8 mouse cellular contexts compared by ENCODE assay signal in the genomic region with DNA sequence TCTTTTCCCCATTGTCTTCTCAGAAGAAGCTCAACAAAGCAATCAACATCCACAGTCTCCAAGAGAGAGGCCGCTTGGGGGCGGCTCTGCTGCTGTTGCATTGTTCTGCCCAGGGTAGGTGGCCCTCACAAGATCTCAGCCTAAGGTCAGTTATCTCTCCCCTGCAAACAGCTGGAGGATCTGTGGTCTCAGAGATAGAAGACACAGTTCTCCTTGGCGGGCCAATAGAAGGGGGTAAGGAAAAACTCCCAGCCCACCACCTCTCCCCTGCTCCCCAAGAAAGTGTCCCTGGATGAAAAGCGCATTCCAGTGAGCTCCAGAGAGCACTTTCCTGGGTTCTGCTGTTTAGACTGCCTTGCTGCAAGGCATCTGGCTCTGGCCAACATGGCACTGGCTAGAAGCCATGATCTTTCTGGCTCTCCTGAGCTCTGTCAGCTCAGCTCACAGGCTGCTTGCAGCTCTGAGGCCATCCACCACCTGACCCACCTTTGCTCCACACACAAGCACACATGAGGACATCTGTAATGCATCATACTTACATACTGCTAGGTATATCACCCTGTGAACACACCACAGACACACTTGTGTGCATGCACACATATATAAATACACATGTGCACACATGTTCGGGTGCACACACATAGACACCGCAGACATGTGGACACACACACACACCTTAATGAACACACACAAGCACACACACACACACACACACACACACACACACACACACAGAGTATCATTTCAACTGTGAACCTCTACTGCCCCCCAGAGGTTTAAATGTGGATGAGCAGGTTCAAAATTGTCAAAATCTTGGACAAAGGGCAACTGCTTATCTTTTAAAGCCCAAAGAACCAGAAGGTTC.
A peak's percentile ranks its signal among the peaks of the same experiment; 100 is the strongest.
DNase-seq lines count a peak whose midpoint lies in the region; ATAC-seq and TF ChIP-seq lines count a peak whose summit lies in the region.

No protein-coding gene starts in this region.

- no peaks in the 10 kb centered on the region for H3K36me3 ChIP-seq in spleen, adult 2 months (ENCODE audit: control insufficient read depth, insufficient read depth, low read length)
- H3K36me3 ChIP-seq in hindbrain, postnatal 0 days (ENCODE audit: insufficient read depth, low read length), result no peaks in the 10 kb centered on the region
- H3K36me3 ChIP-seq in limb, embryonic 10.5 days, result no peaks in the 10 kb centered on the region
- H3K36me3 ChIP-seq in midbrain, embryonic 13.5 days, result no peaks in the 10 kb centered on the region

- H3K27ac ChIP-seq in spleen, adult 2 months (ENCODE audit: insufficient read depth, low read length), result no peak overlapping the region
- H3K27ac ChIP-seq in gastrocnemius, adult 2 months, result peak overlapping the region; percentile 54
- no peak overlapping the region for H3K27ac ChIP-seq in hindbrain, postnatal 0 days
- peak overlapping the region; percentile 46; the same call in 1 of the 2 replicates for H3K27ac ChIP-seq in limb, embryonic 10.5 days
- H3K27ac ChIP-seq in midbrain, embryonic 13.5 days, result 0 out of 2 replicates have a peak overlapping the region, but pooled peaks have one; percentile 6

- no peaks in the 10 kb centered on the region for H3K9me3 ChIP-seq in hindbrain, postnatal 0 days (ENCODE audit: low read length)
- no peaks in the 10 kb centered on the region for H3K9me3 ChIP-seq in limb, embryonic 10.5 days (replicated peaks)
- no peaks in the 10 kb centered on the region for H3K9me3 ChIP-seq in midbrain, embryonic 13.5 days

- DNase-seq in spleen, adult 2 months (ENCODE audit: low read depth in 1 of 2, low spot score in 2 of 2), result peak in 1 of 2 experiments; percentile 17
- no peak for DNase-seq in spleen, postnatal 14 days (ENCODE audit: low spot score in 2 of 2)
- peak; percentile 37 for DNase-seq in cerebellum, adult 8-10 months
- DNase-seq in gastrocnemius, adult 2 months, result peak; percentile 82
- peak; percentile 74 for DNase-seq in hindbrain, postnatal 0 days (ENCODE audit: low spot score)
- peak; percentile 40 for DNase-seq in limb, embryonic 10.5 days (ENCODE audit: low spot score)
- DNase-seq in thymus, postnatal 25 days, result peak; percentile 28

- no peaks in the 10 kb centered on the region for H3K27me3 ChIP-seq in spleen, adult 2 months (ENCODE audit: control insufficient read depth, insufficient read depth, low read length)
- H3K27me3 ChIP-seq in hindbrain, postnatal 0 days (ENCODE audit: insufficient read depth, low read length), result no peaks in the 10 kb centered on the region
- no peaks in the 10 kb centered on the region for H3K27me3 ChIP-seq in limb, embryonic 10.5 days (ENCODE audit: low read depth, poor library complexity, severe bottlenecking)
- H3K27me3 ChIP-seq in midbrain, embryonic 13.5 days, result peaks cover 48% of the 10 kb centered on the region

- H3K9ac ChIP-seq in hindbrain, postnatal 0 days (replicated peaks; ENCODE audit: low read length), result no peak overlapping the region
- H3K9ac ChIP-seq in midbrain, embryonic 13.5 days (replicated peaks), result no peak overlapping the region

- ATAC-seq in hindbrain, postnatal 0 days, result peak; percentile 76; the same call in 1 of the 2 replicates
- peak; percentile 70 for ATAC-seq in midbrain, embryonic 13.5 days

- TF ChIP-seq POLR2A in spleen, adult 2 months (IDR thresholded peaks at IDR 0.05; ENCODE audit: low read depth, low read length), result no peak

- H3K4me3 ChIP-seq in spleen, adult 2 months (ENCODE audit: extremely low read depth, insufficient read depth, insufficient read length), result no peak overlapping the region
- H3K4me3 ChIP-seq in gastrocnemius, adult 2 months, result no peak overlapping the region
- H3K4me3 ChIP-seq in hindbrain, postnatal 0 days (ENCODE audit: low read length), result no peak overlapping the region
- H3K4me3 ChIP-seq in limb, embryonic 10.5 days, result no peak overlapping the region
- no peak overlapping the region for H3K4me3 ChIP-seq in midbrain, embryonic 13.5 days (replicated peaks)

- no peak overlapping the region for H3K4me2 ChIP-seq in hindbrain, postnatal 0 days (ENCODE audit: low read depth, low read length)
- H3K4me2 ChIP-seq in midbrain, embryonic 13.5 days (replicated peaks), result no peak overlapping the region

- no peaks in the 10 kb centered on the region for H3K4me1 ChIP-seq in spleen, adult 2 months (ENCODE audit: control insufficient read depth, insufficient read depth, insufficient read length)
- no peaks in the 10 kb centered on the region for H3K4me1 ChIP-seq in hindbrain, postnatal 0 days (ENCODE audit: insufficient read depth, low read length)
- H3K4me1 ChIP-seq in limb, embryonic 10.5 days, result peaks cover 19% of the 10 kb centered on the region
- H3K4me1 ChIP-seq in midbrain, embryonic 13.5 days (replicated peaks), result peaks cover 14% of the 10 kb centered on the region

- 78% methylated on average over 6 of the region's 6 CpGs for WGBS in spleen, adult 2 months
- 40% methylated on average over 6 of the region's 6 CpGs for WGBS in hindbrain, postnatal 0 days
- 53% methylated on average over 6 of the region's 6 CpGs for WGBS in limb, embryonic 10.5 days
- 35% methylated on average over 6 of the region's 6 CpGs for WGBS in midbrain, embryonic 13.5 days

- intact Hi-C loops in gastrocnemius, adult 2 months (cut with DNase I), result loop anchor here (1.0 to 10.0 kb wide), 4 partner anchors 141 to 569 kb away; partner anchors contain the start of gene Secisbp2

- TF ChIP-seq CTCF in spleen, adult 2 months (IDR thresholded peaks at IDR 0.05; ENCODE audit: extremely low read depth, insufficient read depth, insufficient read length, insufficient replicate concordance), result peak; percentile 24; the same call in 1 of the 2 replicates
- TF ChIP-seq CTCF in gastrocnemius, adult 2 months (IDR thresholded peaks at IDR 0.05), result peak; percentile 61
- TF ChIP-seq CTCF in hindbrain, postnatal 0 days (IDR thresholded peaks at IDR 0.05; ENCODE audit: low read depth), result peak; percentile 91

Comparison
In these comparisons a context has a peak if more than half of its experiments do, and no peak if none do; other contexts are left out.
1. DNase-seq: peak in cerebellum, adult 8-10 months (single experiment), gastrocnemius, adult 2 months (single experiment), hindbrain, postnatal 0 days (single experiment), limb, embryonic 10.5 days (single experiment) and thymus, postnatal 25 days (single experiment); none in spleen, postnatal 14 days (0 of 2).
2. H3K27ac ChIP-seq: peak in gastrocnemius, adult 2 months (single experiment), limb, embryonic 10.5 days (single experiment) and midbrain, embryonic 13.5 days (single experiment); none in spleen, adult 2 months (single experiment) and hindbrain, postnatal 0 days (single experiment).
3. CTCF ChIP-seq: peak in every context shown above with its lines; median percentile 91 in hindbrain, postnatal 0 days; 61 in gastrocnemius, adult 2 months; 24 in spleen, adult 2 months.